Mouse (Mus musculus) bone marrow macrophage, adult 2 months (primary cell): Measurements from ENCODE around the gene Gbp4.

Source experiments
- CTCF ChIP-seq: IDR thresholded peaks from 2 replicates; pipeline ENCODE4 v1.5.1; 2012; ENCODE audit warnings: low read depth, mild to moderate bottlenecking, low read length, moderate library complexity
- POLR2A ChIP-seq: IDR thresholded peaks from 2 replicates; pipeline ENCODE4 v1.6.1; 2012; ENCODE audit warnings: mild to moderate bottlenecking, low read depth, low read length, borderline replicate concordance

GRCm38 (mm10) chr5:105138906-105139305 is 480 bp downstream of the Gbp4 start:
- TF ChIP-seq POLR2A (no peak), CTCF (no peak)
